Comparison of ENCODE assay signal across 16 mouse cellular contexts in the genomic region with DNA sequence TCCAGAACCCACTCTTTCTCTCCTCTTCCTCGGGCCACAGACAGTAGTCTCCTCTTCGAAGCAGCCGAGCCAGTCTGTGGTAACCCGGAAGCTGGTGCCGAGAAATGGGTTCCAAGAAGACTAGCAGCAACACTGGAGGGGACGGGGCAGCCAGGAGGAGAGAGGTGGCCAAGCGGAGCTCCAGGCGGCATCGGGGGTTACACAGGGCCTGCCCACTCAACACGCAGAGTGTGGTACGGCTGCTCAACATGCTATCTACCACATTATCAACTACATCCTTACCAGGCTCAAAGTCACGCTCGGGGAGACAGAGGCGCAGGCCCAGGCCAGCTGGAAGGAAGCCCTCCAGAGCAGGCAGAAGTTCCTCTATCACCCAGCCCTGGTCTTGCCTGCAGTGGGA. TPM values are rescaled to one million over a fixed set of nuclear protein-coding genes. Genes with fewer than 3 reads are reported as not detected.
A peak's percentile ranks its signal among the peaks of the same experiment; 100 is the strongest.
DNase-seq lines count a peak whose midpoint lies in the region; ATAC-seq and TF ChIP-seq lines count a peak whose summit lies in the region.
"Had no signal": no experiment of that assay in that cellular context is flagged by ENCODE, and none has a peak within 500 bp of the region (broad histone marks: within the 10 kb centered on the region; RNA-seq: fewer than 3 reads in every experiment).

No protein-coding gene starts in this region.

- peaks cover 31% of the 10 kb centered on the region for H3K4me1 ChIP-seq in spleen, adult 2 months (ENCODE audit: control insufficient read depth, insufficient read depth, insufficient read length)
- H3K4me1 ChIP-seq in hindbrain, postnatal 0 days (ENCODE audit: insufficient read depth, low read length): no peaks in the 10 kb centered on the region

- no peak for TF ChIP-seq CTCF in spleen, adult 2 months (IDR thresholded peaks at IDR 0.05; ENCODE audit: extremely low read depth, insufficient read depth, insufficient read length, insufficient replicate concordance)
- TF ChIP-seq CTCF in hindbrain, postnatal 0 days (IDR thresholded peaks at IDR 0.05; ENCODE audit: low read depth): no peak
- TF ChIP-seq CTCF in layer of hippocampus, adult 2 months (conservative IDR thresholded peaks at IDR 0.05): no peak

- peak overlapping the region; percentile 43; the same call in 1 of the 2 replicates for H3K4me3 ChIP-seq in spleen, adult 2 months (ENCODE audit: extremely low read depth, insufficient read depth, insufficient read length)
- H3K4me3 ChIP-seq in hindbrain, postnatal 0 days (ENCODE audit: low read length): no peak overlapping the region
- H3K4me3 ChIP-seq in layer of hippocampus, adult 2 months: no peak overlapping the region
- H3K4me3 ChIP-seq: embryonic facial prominence, embryonic 12.5 days; heart, embryonic 13.5 days; hindbrain, embryonic 13.5 days had no signal

- no peak overlapping the region for H3K4me2 ChIP-seq in hindbrain, postnatal 0 days (ENCODE audit: low read depth, low read length)
- H3K4me2 ChIP-seq: embryonic facial prominence, embryonic 12.5 days; heart, embryonic 13.5 days; hindbrain, embryonic 13.5 days; midbrain, embryonic 11.5 days had no signal

- WGBS in spleen, adult 2 months: 22% methylated on average over 14 of the region's 14 CpGs
- 83% methylated on average over 14 of the region's 14 CpGs for WGBS in hindbrain, postnatal 0 days

- H3K27ac ChIP-seq in spleen, adult 2 months (ENCODE audit: insufficient read depth, low read length): peak overlapping the region; percentile 56
- no peak overlapping the region for H3K27ac ChIP-seq in hindbrain, postnatal 0 days
- no peak overlapping the region for H3K27ac ChIP-seq in layer of hippocampus, adult 2 months
- H3K27ac ChIP-seq: embryonic facial prominence, embryonic 12.5 days; heart, embryonic 13.5 days; hindbrain, embryonic 13.5 days had no signal

- no peak for TF ChIP-seq POLR2A in spleen, adult 2 months (IDR thresholded peaks at IDR 0.05; ENCODE audit: low read depth, low read length)

- no peak overlapping the region for H3K9ac ChIP-seq in hindbrain, postnatal 0 days (replicated peaks; ENCODE audit: low read length)
- H3K9ac ChIP-seq: embryonic facial prominence, embryonic 12.5 days; heart, embryonic 13.5 days; hindbrain, embryonic 13.5 days had no signal

- no peaks in the 10 kb centered on the region for H3K27me3 ChIP-seq in spleen, adult 2 months (ENCODE audit: control insufficient read depth, insufficient read depth, low read length)
- no peaks in the 10 kb centered on the region for H3K27me3 ChIP-seq in hindbrain, postnatal 0 days (ENCODE audit: insufficient read depth, low read length)
- H3K27me3 ChIP-seq: embryonic facial prominence, embryonic 12.5 days had no signal

- H3K9me3 ChIP-seq in hindbrain, postnatal 0 days (ENCODE audit: low read length): no peaks in the 10 kb centered on the region
- H3K9me3 ChIP-seq: embryonic facial prominence, embryonic 12.5 days; heart, embryonic 13.5 days; hindbrain, embryonic 13.5 days had no signal

- peak; percentile 33 for ATAC-seq in common myeloid progenitor, adult 5-6 weeks (replicated peaks; ENCODE audit: low read depth, poor library complexity, severe bottlenecking)
- peak; percentile 36 for ATAC-seq in megakaryocyte, adult 5-6 weeks (ENCODE audit: poor library complexity, severe bottlenecking)
- ATAC-seq in erythroblast, adult 5-6 weeks (replicated peaks; ENCODE audit: low FRiP score, poor library complexity, severe bottlenecking): no peak
- ATAC-seq in hindbrain, postnatal 0 days: no peak
- ATAC-seq: lung, postnatal 0 days; Patski had no signal

- no peaks in the 10 kb centered on the region for H3K36me3 ChIP-seq in spleen, adult 2 months (ENCODE audit: control insufficient read depth, insufficient read depth, low read length)
- H3K36me3 ChIP-seq in hindbrain, postnatal 0 days (ENCODE audit: insufficient read depth, low read length): no peaks in the 10 kb centered on the region
- H3K36me3 ChIP-seq: embryonic facial prominence, embryonic 12.5 days; heart, embryonic 13.5 days; hindbrain, embryonic 13.5 days had no signal

- DNase-seq in spleen, adult 2 months (ENCODE audit: low read depth in 1 of 2, low spot score in 2 of 2): no peak
- no peak for DNase-seq in spleen, postnatal 4 days (ENCODE audit: low spot score in 2 of 2)
- DNase-seq in thymus, postnatal 25 days: peak; percentile 50
- DNase-seq in hindbrain, postnatal 0 days (ENCODE audit: low spot score): no peak
- DNase-seq in layer of hippocampus, adult 2 months (ENCODE audit: low spot score in 2 of 2): no peak
- DNase-seq: cerebellum, adult 11-12 months; gastrocnemius, postnatal 25 days had no signal

RNA-seq across cellular contexts. Expression of a gene that starts 2.7 kb away (rescaled TPM):
- polyA plus RNA-seq in spleen, adult 2 months (2012; rRNA removed): 10.7 and 10.9 TPM in 2 replicates
- 0.44 and 1.1 TPM in 2 replicates for total RNA-seq in common myeloid progenitor, adult 5-6 weeks (2017)
- total RNA-seq in megakaryocyte, adult 5-6 weeks (2015): 0.52 and 1.2 TPM in 2 replicates
- total RNA-seq in megakaryocyte, adult 5-6 weeks (2017): 0.55 and 0.85 TPM in 2 replicates
- total RNA-seq in erythroblast, adult 5-6 weeks (2015; ENCODE audit: low replicate concordance): 0.19 and 4.0 TPM in 2 replicates
- total RNA-seq in erythroblast, adult 5-6 weeks (2017; ENCODE audit: low replicate concordance): 0.09 and 0.14 TPM in 2 replicates
- total RNA-seq in hindbrain, postnatal 0 days (2014; rRNA removed): 1.0 and 1.2 TPM in 2 replicates
- 0.89 and 1.4 TPM in 2 replicates for polyA plus RNA-seq in hindbrain, postnatal 0 days (2015; fragmentation: Nextera tagmentation; extraction: Ambion mirVana)
- total RNA-seq in layer of hippocampus, adult 2 months (2021): under 1 TPM; 0.49 to 0.93 TPM
- total RNA-seq: gastrocnemius, postnatal 25 days had no signal
- polyA plus RNA-seq: Patski had no signal

RNA-seq across cellular contexts. Expression of a gene that starts 5.9 kb away (rescaled TPM):
- polyA plus RNA-seq in spleen, adult 2 months (2012; rRNA removed): 4.6 and 5.0 TPM in 2 replicates
- 2.6 and 3.2 TPM in 2 replicates for total RNA-seq in common myeloid progenitor, adult 5-6 weeks (2017)
- 1.5 and 3.0 TPM in 2 replicates for total RNA-seq in megakaryocyte, adult 5-6 weeks (2015)
- 2.9 and 3.3 TPM in 2 replicates for total RNA-seq in megakaryocyte, adult 5-6 weeks (2017)
- total RNA-seq in erythroblast, adult 5-6 weeks (2015; ENCODE audit: low replicate concordance): 1.7 TPM in 1 of 2 replicates, not detected in the other
- total RNA-seq in erythroblast, adult 5-6 weeks (2017; ENCODE audit: low replicate concordance): 0.85 TPM in 1 of 2 replicates, not detected in the other
- total RNA-seq in hindbrain, postnatal 0 days (2014; rRNA removed): 6.7 and 15.3 TPM in 2 replicates
- 1.8 and 1.9 TPM in 2 replicates for polyA plus RNA-seq in hindbrain, postnatal 0 days (2015; fragmentation: Nextera tagmentation; extraction: Ambion mirVana)
- 10 to 100 TPM in 1 of 2 experiments, 1 to 10 TPM in 1; 8.3 to 10.6 TPM for total RNA-seq in layer of hippocampus, adult 2 months (2021)

RNA-seq across cellular contexts. Expression of a gene that starts 38.7 kb away (rescaled TPM):
- polyA plus RNA-seq in spleen, adult 2 months (2012; rRNA removed): 76.7 and 101 TPM in 2 replicates
- total RNA-seq in common myeloid progenitor, adult 5-6 weeks (2017): 21.2 and 23.0 TPM in 2 replicates
- 34.1 and 34.5 TPM in 2 replicates for total RNA-seq in megakaryocyte, adult 5-6 weeks (2015)
- total RNA-seq in megakaryocyte, adult 5-6 weeks (2017): 17.0 and 18.8 TPM in 2 replicates
- total RNA-seq in erythroblast, adult 5-6 weeks (2015; ENCODE audit: low replicate concordance): 7.1 and 14.0 TPM in 2 replicates
- 3.3 and 4.5 TPM in 2 replicates for total RNA-seq in erythroblast, adult 5-6 weeks (2017; ENCODE audit: low replicate concordance)
- total RNA-seq in hindbrain, postnatal 0 days (2014; rRNA removed): 103 and 125 TPM in 2 replicates
- polyA plus RNA-seq in hindbrain, postnatal 0 days (2015; fragmentation: Nextera tagmentation; extraction: Ambion mirVana): 46.1 and 50.7 TPM in 2 replicates
- 10 to 100 TPM; 85.4 to 91.3 TPM for total RNA-seq in layer of hippocampus, adult 2 months (2021)

Comparison
In these comparisons a context has a peak if more than half of its experiments do, and no peak if none do; other contexts are left out.
1. ATAC-seq: peak in common myeloid progenitor, adult 5-6 weeks (single experiment) and megakaryocyte, adult 5-6 weeks (single experiment); none in erythroblast, adult 5-6 weeks (single experiment) and hindbrain, postnatal 0 days (single experiment).